Mouse (Mus musculus): ENCODE results near the gene Dctn3.
"Not testable (repeated sequence)": the region's sequence is repeated elsewhere in the genome, so short reads cannot be mapped to it uniquely, and the experiment has no call there.

Dctn3 gene

DNA sequence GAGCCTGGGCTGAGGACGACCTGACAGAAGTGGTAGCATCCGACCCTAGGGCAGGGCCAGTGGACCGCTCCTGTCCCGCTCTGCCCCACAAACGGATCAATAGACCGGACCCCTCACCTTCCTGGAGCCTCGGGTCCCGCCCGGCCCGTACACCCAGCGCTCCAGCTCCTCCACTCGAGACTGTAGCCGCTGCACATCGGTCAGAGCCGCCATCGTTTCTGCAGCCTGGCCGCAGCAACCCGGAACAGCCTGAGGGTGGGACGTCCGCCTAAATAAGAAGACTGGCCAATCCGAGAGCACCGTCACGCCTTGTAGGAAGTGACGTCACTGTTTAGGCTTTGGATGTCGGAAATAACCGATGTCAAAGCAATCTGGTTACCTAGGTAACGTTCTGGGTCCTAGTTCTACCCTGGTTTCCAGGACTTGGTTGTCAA, at the start of gene Dctn3:
Gene Dctn3, minus strand, starts transcription at position 253 of the 434 bp plus-strand sequence.
- peak; percentile 87 for DNase-seq (ENCODE audit: low read depth, low spot score)

DNA sequence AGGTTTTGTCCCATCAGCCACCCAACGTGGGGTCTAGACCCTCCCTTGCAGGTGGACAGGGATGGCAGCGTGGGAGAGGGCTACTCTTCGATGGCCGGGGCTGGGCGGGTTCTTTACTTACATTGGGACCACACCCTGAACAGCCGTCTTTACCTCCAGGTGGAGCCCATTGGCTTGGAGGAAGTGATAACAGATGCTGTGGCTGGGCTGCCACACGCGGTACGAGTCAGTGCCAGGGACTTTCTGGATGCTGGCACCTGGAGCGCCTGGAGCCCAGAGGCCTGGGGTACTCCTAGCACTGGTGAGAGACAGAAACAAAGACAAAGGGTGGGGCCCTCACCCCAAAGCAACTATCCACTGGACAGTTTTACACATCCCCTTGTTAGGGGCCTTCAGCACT, 44.3 kb upstream of the Dctn3 start:
- DNase-seq (ENCODE audit: low read depth, low spot score), result not testable (repeated sequence)

DNA sequence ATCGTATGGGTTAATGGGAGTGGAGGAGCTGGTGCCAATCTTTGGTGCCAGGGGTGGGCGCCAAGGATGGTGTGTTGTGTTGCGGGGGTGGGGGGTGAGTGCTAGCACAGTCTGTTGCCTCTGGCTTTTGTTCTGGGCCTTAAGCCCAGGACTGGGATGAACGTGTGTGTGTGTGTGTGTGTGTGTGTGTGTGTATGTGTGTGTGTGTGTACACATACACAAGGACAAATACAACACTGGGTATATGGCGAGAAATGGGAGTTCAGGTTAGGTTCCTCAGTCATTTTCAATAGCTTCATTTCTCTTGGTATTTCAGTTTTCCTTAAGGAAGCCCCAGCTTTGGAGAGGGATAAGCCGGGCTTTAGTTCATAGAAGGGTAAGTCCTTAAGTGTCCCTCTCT, 40.2 kb upstream of the Dctn3 start:
- DNase-seq (ENCODE audit: low read depth, low spot score), result not testable (repeated sequence)

DNA sequence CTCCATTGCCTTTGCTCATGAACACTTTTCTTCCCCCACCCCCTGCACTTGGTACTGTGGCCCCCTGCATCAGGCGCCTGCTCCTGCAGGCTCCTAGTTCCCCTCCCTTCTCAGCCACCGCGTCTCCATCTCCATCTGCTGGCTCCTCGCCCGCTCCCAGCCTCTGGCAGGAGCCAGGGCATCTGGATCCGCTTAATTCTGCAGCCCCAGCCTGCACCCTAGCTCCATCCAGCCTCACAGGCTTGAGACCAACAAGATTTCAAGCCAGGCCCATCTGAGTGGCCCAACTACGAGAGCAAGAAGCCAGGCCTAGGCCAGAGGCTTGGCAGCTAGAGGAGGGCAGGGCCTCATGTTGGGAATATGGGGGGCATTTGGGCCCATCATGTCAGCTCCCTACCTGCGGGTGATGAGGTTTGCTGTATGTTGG, 39.7 kb upstream of the Dctn3 start:
- not testable (repeated sequence) for DNase-seq (ENCODE audit: low read depth, low spot score)

DNA sequence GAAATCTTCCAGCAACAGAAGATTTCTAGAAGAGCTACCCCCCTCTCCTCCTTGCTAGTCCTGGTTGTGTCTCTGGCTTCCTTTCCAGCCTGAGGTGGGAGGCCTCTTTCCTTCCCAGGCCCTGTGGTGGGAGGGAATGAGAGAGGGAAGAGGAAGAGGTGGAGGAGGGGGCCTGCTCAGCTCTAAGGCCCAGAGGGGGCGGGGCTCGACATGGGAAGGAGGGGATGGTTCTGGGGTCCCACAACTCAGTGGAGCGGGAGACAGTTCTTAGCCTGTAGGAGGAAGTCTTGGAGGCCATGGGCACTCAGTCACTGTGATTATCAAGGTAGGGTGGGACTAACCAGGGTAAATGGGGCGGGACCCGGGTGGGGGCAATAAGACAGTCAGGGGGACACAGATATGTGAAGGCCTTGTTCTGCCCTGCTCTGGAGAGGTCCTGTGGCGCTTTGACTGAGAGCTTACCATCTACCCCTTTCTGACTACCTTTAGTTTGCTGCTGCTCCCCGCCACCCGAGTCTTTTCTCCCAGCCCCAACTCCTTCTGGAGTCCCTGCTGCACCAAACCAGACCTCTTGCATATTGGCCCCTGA, 39.2 kb upstream of the Dctn3 start:
- no peak for DNase-seq (ENCODE audit: low read depth, low spot score)

DNA sequence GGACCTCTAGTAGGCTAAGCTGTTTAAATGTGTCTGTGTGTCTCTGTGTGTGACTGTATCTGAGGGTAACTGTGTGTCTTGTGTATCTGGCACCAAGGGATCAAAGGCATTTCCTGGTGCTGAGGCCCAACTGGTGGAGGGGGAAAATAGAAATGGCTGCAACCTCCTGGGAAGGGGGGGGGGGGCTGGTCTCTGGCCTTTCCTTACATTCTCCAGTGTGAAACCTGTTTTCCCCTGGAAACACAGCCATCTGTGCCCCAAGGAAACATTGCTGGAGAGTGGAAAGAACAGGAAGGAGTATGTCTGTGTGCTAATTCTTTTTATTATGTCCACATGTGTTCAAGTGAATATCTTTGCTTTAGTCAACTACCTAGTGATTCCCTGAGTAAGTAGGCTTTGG, 38.7 kb upstream of the Dctn3 start:
- DNase-seq (ENCODE audit: low read depth, low spot score), result no peak

DNA sequence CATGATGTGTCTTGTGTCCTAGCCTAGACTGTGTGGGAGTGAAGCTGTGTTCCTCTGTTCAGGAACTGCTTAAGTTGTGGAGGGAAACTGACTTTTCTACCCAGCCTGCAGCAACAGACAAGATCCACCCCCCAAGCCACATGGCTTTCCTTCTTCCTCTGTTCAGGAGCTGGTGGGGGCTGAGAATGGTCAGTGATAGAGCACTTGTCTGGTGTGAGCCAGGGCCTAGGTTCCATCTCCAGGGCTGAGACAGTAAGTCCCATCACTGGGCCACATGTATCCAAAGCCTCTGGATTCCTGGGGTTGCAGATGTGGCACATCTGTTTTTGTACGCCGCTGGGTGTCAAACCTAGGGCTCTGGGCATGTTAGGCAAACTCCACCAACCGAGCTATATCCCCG, 37.9 kb upstream of the Dctn3 start:
- DNase-seq (ENCODE audit: low read depth, low spot score), result no peak

DNA sequence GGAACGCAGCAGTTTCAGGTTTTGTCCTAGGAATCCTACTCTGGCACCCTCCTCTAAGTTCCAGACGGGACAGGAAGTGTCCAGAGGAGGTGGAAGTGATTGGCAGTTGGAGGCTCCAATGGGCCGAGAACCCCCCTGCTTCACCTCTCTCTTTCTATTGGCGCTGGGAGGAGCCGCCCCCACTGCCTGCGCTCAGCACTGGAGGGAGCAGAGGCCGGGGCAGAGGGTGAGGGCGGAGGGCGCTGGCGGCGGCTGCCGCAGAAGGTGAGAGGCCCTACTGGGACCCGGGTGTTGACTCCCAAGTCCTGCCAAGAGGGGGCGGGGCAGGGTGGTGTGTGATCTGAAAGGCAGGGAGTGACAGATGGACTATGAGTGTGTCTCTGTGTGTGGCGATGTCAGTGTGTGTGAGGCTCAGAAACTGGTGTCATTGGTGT, 37.3 kb upstream of the Dctn3 start:
- DNase-seq (ENCODE audit: low read depth, low spot score), result peak; percentile 62

DNA sequence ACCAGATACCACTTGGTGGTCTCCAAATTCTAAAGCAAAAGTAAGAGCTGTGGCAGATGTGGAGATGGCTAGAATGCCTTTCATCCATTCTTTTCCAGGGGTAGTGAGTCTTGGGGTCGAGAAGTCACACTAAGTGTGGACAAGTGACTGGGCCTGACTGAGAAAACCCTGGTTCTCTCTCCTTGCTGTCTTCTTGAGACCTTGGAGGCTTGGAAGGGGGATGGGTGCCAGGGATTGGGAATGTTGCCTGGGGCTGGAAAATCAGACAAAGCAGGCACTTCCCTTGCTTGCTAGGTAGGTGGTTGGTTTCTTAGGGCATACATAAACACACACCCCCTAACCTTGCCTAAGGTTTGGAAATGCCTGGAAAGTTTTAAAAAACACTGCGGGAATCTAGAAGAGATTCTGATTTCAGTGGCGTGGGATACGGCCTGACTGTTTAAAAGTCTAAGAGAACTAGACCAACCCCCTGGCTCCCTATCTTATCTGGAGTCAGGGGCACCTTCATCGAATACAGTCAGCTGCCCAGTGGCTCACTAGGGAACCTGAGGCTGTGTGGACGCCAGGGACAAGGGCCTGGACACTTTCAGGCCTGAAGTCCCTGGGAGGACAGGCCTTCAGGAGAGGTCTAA, 36.8 kb upstream of the Dctn3 start:
- DNase-seq (ENCODE audit: low read depth, low spot score), result no peak

DNA sequence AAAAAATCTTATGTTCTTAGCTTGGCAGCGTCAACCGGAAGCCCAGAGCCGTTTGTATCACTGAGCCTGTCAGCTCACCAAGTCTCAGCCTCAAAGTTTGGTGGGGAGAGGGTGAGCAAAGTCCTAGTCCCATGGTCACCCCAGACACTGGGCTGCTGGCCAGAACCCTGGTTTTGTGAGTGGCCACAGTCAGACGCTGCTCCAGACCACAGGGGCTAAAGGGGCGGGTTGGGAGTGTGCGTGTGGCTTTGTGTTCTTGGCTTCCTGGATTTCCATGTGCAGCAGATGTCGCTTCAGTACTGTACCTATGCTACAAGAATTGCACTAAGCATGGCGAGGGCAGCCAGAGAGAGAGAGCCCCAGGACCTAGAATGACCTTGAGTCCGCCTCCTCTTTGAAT, 36.2 kb upstream of the Dctn3 start:
- DNase-seq (ENCODE audit: low read depth, low spot score), result no peak

DNA sequence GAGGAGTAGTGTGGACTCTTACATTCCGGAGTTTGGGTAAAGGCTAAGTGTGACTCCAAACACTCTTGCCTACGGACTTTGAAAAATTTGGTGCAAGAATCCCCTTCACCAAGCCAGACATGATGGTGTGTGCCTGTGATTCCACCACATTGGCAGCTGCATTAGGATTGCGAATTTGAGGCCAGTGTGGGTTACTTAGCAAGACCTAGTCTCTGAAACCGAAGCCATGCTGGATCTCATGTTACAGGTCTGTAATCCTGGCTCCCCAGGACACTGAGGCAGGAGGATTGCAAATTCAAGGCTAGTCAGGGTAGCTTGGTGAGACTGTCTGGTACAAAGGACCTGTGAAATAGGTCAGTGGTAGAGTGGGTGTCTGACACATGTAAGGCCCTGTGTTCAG, 35.7 kb upstream of the Dctn3 start:
- no peak for DNase-seq (ENCODE audit: low read depth, low spot score)

DNA sequence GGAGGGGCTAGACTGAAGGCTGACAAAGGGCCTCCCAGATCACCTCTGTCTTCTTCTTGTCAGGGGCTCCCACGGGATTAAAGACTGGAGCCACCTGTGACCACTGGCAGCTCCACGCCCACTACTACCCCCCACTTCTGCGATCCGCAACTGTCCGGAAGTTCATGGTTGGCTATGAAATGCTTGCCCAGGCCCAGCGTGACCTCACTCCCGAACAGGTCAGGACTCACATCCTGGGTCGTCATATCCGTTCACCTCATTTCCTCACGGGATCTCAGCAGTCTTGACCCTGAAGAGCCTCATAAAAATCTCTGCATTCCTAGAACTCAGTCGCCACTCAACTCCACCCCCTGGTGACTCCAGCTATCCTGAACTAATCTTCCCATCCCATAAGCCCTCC, 35.1 kb upstream of the Dctn3 start:
- DNase-seq (ENCODE audit: low read depth, low spot score), result no peak

DNA sequence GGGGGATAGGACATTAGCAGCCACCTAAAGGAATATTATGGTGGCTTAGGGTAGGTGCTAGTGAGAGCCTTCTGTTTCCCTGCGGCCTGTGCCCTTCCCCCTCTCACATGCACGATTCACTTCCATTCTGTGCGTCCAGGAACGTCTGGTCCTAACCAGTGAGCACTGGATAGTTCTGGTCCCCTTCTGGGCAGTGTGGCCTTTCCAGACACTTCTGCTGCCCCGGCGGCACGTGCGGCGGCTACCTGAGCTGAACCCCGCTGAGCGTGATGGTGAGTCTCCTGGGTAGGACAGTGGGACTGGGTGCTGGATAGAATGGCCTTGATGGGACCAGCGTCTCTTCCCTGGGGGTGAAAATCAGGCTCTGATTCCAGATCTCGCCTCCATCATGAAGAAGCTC, 34.4 kb upstream of the Dctn3 start:
- no peak for DNase-seq (ENCODE audit: low read depth, low spot score)

DNA sequence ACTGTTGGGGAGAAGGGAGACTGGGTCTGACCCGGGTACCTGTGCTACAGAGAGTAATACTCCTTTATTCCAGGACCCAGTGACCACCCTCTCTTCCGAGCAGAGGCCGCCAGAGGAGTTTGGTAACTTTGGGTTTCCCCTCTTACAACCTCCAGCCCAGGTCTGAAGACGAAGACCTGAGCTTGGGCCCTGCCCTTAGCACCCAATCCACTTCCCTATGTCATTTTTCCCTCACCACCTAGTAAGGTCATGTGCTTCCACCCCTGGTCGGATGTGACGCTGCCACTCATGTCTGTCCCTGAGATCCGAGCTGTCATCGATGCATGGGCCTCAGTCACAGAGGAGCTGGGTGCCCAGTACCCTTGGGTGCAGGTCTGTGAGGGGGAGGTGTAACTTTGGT, 33.5 kb upstream of the Dctn3 start:
- no peak for DNase-seq (ENCODE audit: low read depth, low spot score)

DNA sequence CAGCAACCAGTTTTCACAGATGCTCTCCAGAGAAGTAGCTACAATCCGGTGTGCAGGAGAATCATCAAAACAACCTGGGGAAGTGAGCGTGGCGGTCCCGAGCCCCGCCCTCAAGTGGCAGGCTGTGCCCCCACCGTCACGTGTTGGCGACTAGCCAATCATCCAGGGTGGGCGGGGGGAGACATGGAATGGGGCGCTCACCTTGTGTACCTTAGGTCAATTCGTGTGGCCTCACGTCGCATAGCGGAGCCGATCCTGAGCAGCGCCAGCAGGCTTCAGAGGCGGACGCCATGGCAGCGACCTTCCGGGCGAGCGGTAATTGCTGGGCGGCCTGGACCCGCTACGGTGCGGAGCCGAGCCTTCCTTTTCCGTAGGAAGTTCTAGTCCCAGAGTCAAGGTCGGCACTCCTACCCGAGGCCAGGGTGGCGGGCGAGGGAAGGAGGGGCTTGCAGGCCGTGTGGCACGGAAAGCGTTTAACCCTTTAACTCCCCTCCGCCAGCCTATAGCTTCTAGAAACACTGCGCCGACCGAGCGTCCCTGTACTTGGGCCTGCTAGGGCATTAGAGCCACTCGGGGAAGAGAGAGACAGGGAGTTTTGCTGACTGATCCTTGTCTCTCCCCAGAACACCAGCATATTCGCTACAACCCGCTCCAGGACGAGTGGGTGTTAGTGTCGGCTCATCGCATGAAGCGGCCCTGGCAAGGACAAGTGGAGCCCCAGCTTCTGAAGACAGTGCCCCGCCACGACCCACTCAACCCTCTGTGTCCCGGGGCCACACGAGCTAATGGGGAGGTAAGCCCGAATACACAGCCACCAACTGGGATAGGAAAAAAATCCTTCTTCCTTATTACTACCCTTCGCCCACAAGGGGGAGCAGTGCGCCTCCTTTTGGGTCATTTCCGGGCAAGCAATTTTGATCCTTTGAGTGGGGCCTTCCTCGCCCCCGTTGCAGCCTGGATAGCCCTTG, 32.7 kb upstream of the Dctn3 start, which contains the start of gene Sigmar1:
Gene Sigmar1, minus strand, starts transcription at position 820 of the 968 bp plus-strand sequence.
- DNase-seq (ENCODE audit: low read depth, low spot score), result peak; percentile 68

DNA sequence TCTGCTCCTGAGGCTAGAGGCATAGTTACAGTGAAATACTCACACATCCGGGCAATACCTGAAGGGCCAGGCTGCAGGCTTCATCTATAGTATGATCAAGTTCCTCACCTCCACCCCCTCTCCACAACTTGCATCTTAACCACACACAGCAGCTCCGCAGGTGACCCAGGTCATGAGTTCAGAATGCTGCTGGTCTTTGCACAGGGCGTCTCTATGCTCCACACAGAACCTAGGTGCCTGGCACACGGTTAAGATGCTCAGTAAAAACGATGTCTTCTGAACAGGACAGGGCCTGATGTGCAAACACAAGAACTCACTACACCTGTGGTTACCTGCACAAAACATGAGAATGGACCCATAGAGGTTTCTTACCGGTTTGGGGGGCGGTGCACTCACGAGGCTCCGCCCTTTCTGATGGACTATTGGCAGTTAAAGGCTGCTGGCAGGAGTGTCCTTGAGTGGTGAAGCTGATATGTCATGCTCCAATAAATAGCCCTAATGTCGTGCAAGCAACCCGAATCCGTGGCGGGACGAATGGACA, 31.9 kb upstream of the Dctn3 start, which contains the start of gene Galt:
Gene Galt, plus strand, starts transcription at position 432 of the 541 bp plus-strand sequence.
- no peak for DNase-seq (ENCODE audit: low read depth, low spot score)

DNA sequence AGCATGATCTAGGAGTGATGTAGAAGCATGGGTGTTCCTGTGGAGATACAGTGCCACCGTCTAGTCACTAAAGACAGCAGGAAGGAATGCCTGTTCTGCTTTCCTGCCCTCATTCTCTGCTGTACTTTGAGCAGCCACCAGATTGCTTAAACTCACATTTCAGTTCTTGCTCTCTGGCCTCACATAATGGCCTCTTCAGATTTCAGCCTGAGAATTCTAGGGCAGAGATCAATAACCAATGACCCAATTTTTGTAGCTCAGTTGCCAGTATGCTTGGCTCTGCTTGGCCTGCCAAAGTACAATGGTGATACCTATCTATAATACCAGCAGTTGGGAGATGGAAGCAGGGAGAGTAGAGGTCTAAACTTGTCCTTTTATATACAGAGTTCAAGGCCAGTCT, 22.1 kb upstream of the Dctn3 start:
- DNase-seq (ENCODE audit: low read depth, low spot score), result no peak

DNA sequence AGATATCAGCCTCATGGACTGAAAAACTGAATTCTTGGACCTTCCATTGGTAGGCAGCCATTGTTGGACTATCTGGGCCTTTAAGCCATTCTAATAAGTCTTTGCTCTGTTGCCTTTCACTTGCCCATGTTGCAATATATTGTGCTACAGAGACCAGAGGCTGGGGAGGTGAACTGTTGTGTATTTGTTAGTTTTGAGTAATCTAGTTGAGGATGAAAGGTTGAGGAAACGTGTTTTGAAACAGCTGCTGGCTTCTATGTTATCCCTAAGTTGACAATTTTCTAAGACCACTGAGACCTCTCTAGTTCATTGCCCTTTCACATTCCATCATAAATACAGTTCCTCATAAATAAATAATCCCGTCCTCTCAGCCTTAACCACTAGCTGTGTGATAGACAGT, 21.2 kb upstream of the Dctn3 start:
- no peak for DNase-seq (ENCODE audit: low read depth, low spot score)

DNA sequence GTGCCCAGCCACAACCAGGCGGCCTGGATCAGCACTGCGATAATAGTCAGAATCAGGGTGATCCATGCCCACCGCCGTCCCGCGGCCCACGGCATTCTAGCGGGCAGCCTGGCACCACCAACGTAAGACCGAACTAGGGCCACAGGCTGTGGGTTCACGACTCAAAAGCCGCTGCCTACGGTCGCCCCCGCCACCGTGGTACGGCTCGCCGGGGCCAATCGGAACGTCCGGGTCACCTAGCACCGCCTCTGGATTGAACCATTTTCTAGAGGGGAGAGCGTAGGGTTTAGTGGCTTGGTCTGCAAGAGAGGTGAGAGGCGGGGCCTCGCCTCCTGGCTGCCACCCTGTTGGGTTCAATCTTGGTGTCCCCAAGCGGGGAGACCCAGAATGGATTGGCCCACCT, 18.2 kb upstream of the Dctn3 start:
- peak; percentile 92 for DNase-seq (ENCODE audit: low read depth, low spot score)

DNA sequence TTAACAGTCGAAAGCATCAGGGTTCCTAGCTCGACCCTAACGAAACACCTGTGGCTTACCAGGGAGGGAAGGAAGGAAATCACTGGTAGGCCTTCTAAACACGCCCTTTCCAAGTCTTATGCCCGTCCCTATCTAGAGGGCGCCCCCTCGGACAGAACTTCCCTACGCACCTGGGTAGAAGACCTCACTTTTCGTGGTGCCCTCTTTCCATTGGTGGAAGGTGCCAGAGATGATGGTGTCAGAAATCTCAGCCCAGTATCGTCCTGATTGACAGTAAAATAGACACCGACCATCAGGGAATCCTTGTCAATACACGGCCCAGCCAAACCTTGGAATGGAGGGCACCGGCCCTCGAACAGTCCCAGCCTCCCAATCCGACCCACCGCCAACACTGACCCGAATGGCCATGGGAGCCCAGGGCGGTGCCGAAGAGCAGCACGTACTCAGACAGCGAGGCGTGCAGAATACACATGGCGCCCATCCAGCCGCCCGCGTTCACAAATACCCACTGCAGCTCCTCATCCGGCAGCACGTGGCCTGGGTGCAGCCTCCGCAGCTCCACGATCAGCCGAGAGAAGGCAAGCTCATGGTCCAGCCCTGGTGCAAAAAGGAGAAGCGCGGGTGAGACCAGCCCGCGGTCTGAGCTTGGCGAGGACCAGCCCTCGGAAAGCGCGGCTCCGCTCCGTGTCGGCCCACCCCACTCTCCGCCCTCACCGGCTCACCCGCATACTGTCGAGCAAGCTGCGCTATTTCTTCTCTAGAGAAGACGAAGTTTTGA, 17.6 kb upstream of the Dctn3 start:
- DNase-seq (ENCODE audit: low read depth, low spot score), result no peak

DNA sequence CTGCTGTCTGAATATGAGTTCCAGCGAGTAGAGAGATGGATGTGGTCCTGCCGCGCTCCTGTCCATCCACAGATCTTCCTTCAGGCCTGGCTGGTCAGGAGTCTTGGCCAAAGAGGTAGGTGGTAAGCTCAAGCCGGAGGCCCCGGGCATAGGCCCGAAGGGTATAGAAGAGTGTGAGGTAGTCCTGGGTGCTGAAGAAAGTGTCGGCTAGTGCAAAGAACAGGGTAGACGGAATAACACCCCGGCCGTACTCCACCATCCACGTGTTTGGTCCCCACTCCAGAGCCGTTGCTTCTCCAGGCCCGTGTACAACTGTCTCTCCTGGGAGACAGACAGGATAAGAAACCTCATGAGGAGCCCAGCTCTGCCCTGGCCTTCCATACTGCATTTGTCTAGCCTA, 16.3 kb upstream of the Dctn3 start:
- DNase-seq (ENCODE audit: low read depth, low spot score), result no peak

All from retina, adult 2 months (tissue).